Mouse (Mus musculus): Measurements from ENCODE around the gene Clspn. TPM values are rescaled to one million over a fixed set of nuclear protein-coding genes. Genes with fewer than 3 reads are reported as not detected.
A peak's percentile ranks its signal among the peaks of the same experiment; 100 is the strongest.

Clspn gene
- total RNA-seq, 2 experiments from 2014 or later = not detected

DNA sequence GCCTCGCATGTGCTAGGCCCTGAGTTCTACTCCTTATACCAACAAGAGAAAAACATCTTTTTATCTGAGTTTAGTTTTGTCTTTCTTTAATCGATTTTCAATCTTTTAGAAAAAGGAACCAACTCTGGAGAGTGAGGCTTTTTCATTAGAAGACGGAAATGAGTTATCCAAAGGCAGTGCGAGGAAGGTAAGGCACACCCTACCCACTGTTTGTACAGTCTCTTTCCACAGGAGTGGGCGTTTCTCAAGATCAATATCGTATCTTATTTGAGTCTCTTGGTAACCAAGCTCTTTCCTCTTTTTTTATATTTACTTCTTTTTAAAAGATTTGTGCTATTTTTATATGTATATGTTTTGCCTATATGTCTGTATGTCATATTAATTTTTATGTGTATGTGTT is 7.1 kb downstream of the Clspn start:
- no peak for DNase-seq (ENCODE audit: low spot score)

DNA sequence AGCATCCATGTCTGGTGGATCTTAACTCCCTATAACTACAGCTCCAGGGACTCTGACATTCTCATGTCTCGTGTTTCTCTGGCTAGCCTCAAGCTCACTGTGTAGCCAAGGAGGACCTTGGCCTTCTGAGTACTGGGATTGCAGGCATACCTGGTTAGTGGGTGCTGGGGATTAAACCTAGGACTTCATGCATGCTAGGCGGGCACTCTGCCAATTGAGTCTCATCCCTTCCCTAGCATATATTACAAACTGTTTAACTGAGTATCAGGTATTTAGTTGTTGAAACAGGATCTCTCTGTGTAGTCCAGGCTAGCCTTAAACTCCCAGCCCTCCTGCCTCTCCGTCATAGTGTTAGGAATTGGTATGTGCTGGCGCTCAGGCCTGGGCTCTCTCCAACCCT is 10.5 kb downstream of the Clspn start:
- DNase-seq (ENCODE audit: low spot score) = no peak

DNA sequence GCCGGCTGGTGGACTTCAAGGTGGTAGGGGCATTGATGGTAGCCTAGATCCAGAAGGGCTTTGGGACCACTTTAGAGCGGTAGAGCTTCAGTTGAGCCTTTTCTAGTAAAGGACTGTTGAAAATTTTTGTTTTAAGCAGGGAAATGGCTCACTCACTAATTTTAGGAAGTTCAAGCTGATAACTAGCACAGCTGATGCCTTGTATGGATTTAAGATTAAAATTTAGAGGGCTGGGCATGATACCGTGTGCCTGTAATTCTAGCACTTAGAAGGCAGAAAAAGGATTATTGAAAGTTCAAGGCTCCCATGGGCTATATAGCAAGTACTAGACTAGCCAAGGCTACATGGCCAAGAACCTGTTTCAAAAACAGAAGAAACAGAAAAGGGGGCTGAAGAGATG is 13.0 kb downstream of the Clspn start:
- no peak for DNase-seq (ENCODE audit: low spot score)

DNA sequence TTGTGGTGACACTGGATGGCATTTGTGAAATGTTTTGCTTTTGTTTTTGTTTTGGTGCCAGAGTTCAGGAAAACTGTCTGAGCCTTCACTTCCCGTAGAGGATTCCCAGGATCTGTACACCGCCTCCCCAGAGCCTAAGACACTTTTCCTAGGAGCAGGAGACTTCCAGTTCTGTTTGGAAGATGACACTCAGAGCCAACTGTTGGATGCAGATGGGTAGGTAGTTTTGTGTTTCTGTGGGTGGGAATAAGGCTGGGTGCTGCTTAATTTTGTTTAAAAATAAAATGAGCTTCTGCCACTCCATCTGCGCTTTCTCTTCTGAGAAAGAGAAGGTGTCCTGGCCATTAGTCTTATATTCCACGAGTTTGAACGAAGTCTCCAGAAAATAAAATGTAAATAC is 19.5 kb downstream of the Clspn start:
- no peak for DNase-seq (ENCODE audit: low spot score)

DNA sequence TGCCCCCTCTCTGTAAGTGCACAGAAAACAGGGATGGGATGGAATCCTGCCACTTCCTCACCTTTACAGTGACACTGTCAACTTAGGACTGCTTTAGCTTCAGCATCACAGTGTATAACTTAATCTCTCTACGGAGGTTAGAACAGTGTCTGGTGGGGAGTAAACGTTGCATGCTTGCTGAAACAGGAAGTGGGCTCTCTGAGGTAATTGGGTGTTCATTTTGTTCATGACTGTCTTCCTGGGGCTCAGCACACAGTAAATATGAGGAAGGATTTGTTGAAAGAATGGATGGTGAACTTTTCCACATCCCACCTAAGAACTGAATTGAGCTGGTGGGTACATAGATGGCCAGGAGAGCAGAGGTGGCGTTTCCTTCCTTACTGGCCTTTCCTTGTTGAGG is 21.2 kb downstream of the Clspn start:
- no peak for DNase-seq (ENCODE audit: low spot score)

DNA sequence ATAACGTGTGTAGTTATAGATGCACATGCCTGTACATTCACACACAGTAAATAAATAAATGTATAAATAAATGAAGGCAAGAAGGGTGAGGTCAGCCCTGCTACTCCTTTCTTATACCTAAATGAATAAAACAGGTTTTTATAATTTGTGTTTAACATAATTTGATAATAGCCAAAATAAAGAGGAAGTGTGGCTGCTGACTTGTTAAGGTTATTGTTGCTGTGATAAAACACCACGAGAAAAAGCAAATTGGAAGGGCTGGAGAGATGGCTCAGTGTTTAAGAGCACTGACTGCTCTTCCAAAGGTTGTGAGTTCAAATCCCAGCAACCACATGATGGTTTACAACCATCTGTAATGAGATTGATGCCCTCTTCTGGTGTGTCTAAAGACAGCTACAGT is 22.3 kb downstream of the Clspn start:
- no peak for DNase-seq (ENCODE audit: low spot score)

DNA sequence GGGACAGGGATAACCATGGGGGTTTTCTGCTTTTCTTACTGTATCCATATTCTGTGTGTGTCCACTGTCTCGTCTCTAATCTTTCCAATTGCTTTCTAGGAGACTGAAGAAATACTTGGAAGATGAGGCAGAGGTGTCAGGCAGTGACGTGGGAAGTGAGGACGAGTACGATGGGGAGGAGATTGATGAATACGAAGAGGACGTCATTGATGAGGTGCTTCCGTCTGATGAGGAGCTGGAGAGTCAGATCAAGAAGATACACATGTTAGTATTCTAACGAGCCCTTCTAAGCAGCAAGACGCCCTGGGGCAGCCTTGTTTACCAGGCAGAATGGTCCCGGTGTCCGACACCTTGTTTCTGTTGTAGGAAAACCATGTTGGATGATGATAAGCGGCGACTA is 29.0 kb downstream of the Clspn start:
- no peak for DNase-seq (ENCODE audit: low spot score)

DNA sequence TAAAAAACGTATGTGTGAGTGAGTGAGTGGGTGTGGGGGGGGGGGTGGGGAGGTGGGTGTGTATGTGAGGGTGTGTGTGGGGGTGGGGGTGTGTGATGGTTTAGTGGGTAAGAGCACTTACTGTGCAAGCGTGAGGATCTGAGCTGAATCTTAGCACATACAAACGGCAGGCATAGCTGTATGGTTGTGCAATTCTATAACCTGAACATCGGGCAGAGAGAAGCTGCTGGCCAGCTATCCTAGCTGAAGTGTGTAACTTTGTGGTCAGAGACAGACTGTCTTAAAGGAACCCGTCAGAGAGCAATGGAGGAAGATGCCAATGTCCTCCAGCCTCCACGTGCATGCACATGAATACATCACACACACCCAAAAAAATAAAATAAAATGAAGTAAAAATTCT is 35.3 kb downstream of the Clspn start:
- DNase-seq (ENCODE audit: low spot score) = no peak

DNA sequence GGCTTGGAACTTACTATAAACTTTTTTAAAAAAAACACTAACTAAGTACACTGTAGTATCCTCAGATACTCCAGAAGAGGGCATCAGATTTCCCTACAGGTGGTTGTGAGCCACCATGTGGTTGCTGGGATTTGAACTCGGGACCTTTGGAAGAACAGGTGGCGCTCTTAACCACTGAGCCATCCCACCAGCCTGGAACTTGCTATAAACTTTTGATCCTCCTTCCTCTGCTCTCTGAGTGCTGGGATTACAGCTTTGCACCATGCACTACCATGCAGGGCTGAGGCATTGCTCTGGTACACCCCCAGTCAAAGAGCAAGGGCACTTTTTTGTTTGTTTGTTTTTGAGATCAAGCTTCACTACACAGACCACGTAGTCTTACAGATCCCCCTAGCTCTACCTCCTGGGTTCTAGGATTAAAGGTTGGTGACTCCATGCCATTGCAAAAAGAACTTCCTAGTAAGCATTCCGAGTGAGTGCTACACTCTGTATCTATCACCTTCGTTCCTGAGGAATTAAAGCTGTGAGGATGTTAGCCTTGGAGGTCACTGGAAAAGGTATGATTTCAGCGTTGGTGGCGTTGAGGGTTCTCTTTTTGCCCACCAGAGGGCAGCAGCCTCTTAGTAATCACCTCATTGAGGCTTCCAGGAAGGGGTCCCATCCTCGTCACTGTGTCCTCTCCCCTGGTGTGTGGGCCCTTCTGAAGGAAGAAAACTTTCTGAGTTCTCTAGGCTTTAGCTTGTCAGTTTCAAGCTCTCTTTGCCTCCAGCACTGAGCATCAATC is 43.4 kb downstream of the Clspn start:
- DNase-seq (ENCODE audit: low spot score) = peak; percentile 56

DNA sequence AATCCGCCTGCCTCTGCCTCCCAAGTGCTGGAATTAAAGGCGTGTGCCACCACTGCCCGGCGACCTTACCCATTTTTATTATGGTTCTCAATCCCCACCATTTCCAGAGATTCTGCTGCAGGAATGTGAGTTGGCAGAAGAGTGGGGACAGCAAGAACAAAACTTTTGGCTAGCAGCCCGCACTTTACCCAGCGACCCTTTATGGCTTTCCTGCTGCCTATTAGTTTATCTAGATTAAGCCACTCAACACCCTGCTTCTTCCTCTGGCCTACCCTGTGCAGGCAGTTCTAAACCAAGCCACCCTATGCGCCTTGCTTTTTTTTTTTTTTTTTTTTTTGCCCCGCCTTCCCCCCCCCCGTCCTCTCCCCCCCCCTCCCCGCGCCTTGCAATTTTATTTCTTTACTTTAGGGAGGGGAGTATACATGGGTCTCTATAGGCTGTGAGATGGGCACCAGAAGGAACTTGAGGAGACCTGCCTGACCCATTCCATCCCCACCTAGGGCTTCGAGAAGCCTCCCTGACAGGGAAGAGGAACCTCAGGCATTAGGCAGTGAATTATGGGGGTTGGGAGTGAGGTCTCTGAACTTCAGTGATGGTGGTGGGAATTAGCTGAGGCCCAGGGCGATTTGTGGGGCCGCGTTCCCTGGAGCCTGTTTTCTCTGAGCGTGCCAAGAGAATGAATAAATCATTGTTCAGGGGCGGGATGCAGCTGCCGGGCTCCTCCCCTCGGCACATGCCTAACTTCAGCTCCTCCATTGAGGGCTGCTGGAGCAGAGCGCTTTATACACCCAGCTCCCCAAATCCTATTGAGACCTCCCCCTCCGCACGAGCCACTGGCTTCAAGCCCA is 45.1 kb downstream of the Clspn start:
- DNase-seq (ENCODE audit: low spot score) = no peak

DNA sequence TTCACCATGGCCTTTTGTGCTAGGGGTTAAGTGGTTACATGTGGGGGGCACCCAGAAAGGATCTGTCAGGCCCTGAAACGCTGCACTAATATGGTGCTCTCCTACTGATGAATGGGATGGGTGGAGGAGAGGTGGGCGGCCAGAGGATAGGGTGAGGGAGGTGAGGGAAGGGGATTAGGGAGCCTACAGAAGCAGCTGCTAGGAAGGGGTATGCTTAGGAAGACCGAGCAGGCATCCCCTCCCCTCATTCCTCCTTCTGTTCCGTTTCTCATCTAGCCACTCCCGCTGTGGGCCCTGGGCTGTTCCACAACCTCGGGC is 45.7 kb downstream of the Clspn start:
- no peak for DNase-seq (ENCODE audit: low spot score)

DNA sequence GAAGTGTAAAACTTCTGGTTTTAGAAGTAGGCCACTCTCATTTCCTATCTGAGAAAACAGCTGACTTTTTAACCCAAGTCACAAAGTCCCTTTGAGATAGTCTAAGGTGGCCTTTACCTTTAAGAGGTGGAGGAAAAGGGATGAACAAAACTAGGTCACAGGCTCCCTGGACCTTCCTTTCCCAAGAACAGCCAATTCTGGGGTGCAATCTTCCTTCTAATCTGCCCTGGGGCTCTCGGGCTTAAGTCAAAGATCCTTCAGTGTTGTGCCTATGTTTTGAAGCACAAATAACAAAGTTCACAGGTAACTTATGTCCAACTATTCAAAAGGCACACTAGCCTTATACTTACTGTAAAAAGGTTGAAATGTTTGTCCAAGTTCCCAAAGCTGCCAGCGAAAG is 47.4 kb downstream of the Clspn start:
- DNase-seq (ENCODE audit: low spot score) = no peak

DNA sequence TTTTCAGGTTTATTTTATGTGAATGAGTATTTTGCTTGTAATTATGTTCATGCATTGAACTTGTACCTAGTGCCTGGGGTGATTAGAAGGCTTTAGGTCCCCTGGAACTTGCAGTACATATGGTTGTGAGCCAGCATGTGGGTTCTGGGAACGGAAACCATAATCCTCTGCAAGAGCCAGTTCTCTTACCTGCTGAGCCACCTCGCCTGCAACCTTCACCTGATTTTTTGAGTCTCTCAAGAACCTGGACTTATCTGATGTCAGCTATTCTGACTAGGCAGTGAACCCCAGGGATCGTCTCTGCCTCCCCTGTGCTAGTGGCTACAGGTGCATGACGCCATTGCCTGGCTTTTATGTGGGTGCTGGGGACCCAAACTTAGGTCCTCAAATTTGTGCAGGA is 49.0 kb downstream of the Clspn start:
- DNase-seq (ENCODE audit: low spot score) = no peak

DNA sequence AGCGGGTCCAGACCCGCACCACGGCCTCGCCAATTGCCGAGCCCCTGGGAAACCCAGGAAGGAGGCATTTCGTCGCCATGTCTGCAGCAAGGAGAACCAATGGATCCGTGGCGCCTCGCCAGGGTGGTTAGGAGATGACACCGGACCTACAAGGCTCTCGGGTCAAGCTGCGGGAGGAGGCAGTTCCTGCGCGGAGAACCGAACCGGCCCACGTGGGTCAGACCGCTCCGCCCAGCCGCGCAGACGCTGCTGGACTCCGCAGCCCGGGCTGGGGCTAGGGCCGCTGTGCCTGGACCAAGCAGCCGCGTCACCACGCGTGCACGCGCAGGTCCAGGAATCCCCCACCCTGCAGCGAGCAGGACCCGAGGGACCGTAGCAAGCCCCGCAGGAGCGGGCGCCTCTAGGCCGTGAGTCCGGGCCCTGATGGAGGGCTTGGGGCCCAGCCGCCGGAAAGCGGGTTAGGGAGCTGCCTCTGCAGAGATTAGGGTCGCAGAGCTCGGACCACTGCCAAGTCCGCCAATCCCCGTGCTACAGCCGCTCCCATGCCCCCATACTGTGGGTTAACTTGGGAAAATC is 53.0 kb downstream of the Clspn start, which contains the start of gene 5730409E04Rik:
5730409E04Rik (plus strand) TSS at position 213 of the 576 bp plus-strand sequence.
- DNase-seq (ENCODE audit: low spot score) = peak; percentile 83

DNA sequence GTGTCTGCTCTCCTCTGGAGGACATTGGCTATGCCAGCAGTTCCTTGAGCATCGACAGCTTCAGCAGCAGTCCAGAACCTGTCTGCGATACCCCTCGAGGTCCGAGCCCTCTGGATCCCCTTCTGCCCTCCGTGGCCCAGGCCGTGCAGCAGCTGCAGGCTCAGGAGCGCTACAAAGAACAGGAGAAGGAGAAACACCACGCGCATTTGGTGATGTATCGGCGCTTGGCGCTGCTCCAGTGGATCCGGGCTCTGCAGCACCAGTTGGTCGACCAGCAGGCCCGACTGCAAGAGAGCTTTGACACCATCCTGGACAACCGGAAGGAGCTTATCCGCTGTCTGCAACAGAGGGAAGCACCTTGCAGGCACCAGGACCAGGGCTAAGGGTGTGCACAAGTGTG is 55.3 kb downstream of the Clspn start:
- no peak for DNase-seq (ENCODE audit: low spot score)

DNA sequence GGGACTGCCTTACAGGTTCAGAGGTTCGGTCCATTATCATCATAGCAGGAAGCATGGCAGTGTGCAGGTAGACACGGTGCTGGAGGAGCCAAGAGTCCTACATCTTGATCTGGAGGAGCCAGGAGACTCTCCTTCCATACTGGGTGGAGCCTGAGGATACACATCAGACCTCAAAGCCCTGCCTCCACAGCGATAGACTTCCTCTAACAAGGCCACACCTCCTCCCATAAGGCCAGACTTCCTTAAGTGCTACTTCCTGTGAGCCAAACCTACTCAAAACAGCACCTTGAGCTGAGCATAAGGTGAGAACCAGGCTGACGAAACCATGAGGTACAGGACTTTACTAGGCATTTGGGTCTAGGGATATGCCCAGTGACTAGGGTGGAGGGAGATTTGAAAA is 59.6 kb downstream of the Clspn start:
- DNase-seq (ENCODE audit: low spot score) = no peak

DNA sequence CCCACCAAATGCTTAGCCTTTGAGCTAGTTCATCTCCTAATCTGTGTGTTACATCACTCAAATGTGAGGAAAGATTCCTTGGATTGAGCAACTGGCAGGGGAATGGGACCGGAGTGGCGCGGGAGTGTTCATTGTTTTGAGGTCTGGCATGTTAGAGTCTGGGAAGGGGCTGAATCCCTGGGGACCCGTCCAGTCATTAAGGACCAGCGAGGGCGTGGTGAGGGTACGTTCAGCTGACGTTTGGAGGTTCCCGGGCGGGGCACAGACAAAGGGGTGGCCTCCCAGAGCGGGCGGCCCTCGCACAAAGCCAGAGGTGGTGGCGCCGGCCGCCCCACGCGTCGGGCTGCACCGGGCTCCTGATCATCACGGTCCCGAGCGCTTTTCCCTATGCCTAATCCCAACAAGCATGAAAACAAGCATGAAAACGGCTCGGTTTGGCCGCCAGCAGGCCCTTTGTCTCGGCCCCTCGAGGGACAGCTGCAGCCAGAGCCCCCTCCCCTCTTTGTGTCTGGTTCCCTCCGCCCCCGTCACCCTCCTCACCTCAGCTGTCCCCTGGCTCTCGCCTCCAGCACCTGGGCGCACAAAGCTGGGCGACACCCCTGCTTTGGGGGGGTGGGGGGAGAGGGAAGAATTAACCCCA is 63.1 kb downstream of the Clspn start:
- DNase-seq (ENCODE audit: low spot score) = no peak

DNA sequence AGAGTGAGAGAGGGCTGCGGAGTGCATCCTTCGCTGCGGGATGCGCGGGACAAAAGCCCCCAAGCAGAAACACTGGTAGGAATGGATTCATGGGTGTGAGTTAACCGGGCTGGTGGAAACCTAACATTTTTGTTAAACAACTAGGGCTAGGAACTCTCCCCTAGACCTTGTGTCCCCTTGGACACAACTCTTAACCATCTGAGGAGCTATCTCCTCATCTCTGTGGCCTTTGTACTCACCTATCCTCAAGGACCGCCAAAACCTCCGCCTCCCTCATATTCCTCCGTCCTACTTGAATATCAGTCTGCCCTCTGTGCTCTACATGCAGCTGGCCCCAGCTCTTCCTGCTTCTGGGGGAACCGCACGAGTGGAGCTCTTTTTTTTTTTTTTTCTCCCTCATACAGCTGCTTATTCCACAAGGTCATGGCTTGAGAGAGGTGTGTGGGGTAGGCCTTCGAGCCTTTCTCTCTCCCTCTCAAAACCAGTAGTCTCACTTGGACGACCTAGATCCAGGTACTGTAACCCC is 63.7 kb downstream of the Clspn start:
- no peak for DNase-seq (ENCODE audit: low spot score)

DNA sequence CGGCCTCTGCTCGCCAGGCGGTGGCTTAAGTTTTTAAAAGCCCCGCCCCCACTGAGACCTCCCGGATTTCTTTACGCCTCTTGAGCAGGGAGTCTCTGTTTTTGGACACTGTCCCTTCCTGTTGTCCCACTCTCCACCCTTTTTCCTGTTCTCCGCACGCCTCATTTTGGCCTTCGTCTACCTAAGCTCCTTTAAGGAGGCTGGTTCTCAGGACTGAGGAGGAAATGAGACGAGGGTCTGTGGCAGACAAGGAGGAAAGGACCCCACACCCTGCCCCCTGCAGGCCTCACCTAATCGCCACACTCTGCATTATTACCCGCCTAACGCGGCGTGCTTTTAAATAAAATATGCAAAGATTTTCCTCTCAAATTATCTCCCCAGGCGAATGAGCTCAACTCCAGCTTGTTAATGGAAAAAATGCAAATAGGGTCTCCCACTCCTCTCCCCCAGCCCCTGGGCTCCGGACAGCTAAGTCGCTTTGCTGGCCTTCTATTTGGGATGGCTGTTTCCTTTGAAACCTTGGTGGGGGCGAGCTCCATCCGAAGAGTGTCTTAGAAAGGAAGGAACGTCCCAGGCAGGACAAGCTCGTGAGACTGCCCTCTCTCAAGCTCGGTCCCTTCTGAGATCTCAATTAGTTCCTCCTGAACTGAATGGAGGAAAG is 70.4 kb downstream of the Clspn start:
- DNase-seq (ENCODE audit: low spot score) = no peak

DNA sequence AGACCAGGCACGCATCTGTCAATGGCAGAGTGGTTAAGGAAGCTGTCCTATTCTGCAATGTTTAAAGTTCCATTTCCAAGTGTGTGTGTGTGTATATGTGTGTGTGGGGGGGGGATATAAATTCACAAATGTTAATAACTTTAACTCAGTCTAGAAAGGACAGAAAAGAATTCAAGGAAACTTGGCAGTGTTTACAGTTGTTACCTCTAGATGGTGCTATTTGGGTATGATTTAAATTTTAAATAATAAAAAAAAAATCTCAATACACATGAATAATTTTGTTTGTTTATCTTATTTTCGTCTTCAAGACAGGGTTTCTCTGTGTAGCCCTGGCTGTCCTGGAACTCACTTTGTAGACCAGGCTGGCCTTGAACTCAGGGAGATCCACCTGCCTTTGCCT is 75.2 kb downstream of the Clspn start:
- DNase-seq (ENCODE audit: low spot score) = no peak

DNA sequence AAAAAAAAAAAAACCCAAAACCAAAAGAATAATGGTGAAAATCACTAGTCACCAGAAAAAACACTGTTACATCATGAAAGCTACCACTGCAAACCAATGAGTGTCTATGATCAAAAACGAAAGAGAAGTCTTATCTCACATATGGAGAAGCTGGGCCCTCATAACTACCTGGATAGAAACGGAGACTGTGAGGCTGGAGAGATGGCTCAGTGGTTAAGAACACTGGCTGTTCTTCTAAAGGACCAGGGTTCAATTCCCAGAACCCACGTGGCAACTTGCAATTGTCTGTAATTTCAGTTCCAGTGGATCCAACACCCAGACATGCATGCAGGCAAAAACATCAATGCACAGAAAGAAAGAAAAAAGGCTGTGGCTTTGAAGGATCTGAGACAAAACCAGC is 75.9 kb downstream of the Clspn start:
- no peak for DNase-seq (ENCODE audit: low spot score)

All from gastrocnemius, adult 18-20 months (tissue).